Mouse (Mus musculus) urinary bladder, postnatal 4 days (tissue): ENCODE measurements around the gene Taar1.

Experiments
- DNase-seq, 2 experiments: peaks; one replicate each; pipeline ENCODE4 v3.0.0; 2021 to 2022; ENCODE audit warnings: low spot score in 2 of 2

Gene Taar1

GRCm38 (mm10) chr10:23920056-23920455 is at the start of gene Taar1:
Taar1 (plus strand) TSS chr10:23920356.
- DNase-seq: no peak

DNA sequence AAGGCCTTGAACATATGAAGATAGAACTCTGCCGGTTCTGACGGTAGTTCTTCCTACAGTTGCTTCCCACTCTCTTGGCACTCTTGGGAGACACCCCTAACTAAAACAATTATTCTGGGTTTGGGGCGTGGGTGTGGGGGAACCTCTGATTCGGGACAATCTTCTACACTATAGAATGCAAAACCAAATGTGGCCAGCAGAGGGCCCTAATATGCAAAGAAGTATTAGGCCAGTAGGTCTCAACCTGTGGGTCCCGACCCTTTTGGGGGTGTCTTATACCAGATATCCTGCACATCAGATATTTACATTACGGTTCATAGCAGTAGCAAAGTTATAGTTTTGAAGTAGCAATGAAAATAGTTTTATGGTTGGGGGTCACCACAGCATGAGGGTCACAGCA is 39.5 kb upstream of the Taar1 start:
- no peak for DNase-seq

GRCm38 (mm10) chr10:23884910-23885309 is 35.2 kb upstream of the Taar1 start:
- no peak for DNase-seq

GRCm38 (mm10) chr10:23886060-23886459 is 34.1 kb upstream of the Taar1 start:
- DNase-seq: no peak

DNA sequence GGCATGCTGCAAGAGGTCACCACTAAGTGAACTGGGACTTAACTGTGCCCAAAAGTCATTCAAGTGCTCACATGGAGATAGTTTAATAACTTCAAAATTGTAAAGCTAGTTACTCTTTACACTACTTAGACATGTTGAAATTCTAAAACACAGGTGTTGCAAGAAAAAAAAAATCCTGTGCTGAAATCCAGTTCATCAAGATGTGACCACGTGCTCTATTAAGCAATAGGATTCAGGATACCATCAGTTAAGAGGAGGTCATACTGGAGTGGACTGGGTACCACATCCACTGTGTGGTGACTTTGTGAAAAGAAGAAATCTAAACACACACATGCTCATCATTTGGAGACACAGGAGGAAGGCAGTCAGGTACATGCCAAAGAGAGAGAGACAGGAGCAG is 27.2 kb upstream of the Taar1 start:
- DNase-seq: no peak

GRCm38 (mm10) chr10:23894601-23895349 is 25.4 kb upstream of the Taar1 start, which contains the start of gene Vnn1:
Vnn1 (plus strand) TSS chr10:23894688.
- DNase-seq: no peak

- no peak for DNase-seq
These were observed 24.8 kb upstream of the Taar1 start for GRCm38 (mm10) chr10:23895376-23895775.

DNA sequence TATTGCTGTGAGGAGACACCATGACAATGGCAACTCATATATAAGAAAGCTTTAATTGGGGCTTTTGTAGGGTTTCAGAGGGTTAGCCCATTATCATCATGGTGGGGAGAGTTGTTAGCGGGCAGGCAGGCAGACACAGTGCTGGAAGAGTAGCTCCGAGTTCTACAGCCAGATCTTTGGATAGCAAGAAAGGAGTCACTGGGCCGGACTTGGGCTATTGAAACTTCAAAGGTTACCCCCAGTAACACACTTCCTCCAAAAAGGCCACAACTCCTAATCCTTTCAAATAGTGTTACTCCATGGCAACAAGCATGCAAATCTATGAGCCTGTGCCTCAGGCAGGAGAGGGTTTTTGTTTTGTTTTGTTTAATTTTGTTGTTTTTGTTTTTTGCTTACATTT is 19.0 kb upstream of the Taar1 start:
- DNase-seq: no peak

DNA sequence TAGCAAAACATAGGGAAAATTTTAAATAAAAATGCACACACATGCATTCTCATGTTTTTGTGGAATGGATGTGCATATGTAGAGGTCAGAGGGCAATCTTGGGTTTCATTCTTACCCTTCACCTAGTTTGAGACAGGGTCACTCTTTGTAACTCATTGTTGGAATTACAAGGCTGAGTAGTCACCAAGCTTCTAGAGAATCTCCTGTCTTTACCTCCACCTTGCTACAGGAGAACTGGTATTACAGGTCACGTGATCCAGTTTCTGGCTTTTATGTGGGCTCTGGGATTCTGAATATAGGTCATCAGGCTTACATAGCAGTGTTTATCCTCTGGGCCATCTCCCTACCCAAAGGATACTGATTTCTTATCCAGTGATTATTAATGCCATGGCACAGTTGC is 14.5 kb upstream of the Taar1 start:
- DNase-seq: no peak

GRCm38 (mm10) chr10:23922468-23922867 is 2.3 kb downstream of the Taar1 start:
- DNase-seq: no peak

DNA sequence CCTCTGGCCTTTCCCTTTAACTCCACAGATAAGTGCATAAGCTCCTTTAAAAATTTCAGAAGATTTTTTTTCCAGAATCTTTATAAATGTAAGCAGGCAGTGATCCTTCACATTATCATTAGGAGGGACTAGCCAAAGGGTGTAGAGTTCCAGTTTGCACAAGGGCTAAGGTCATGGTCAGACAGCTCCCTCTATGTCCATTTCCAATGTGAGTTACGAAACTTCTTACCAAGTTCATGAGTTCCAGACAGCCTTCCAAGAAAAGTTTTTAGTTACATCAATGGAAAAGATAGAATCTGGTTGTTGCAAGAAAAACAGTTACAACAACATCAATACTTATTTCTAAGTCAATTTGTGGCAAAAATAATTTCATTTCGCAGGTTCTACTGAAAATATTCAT is 3.8 kb downstream of the Taar1 start:
- no peak for DNase-seq

GRCm38 (mm10) chr10:23937613-23938012 is 17.5 kb downstream of the Taar1 start:
- no peak for DNase-seq

- DNase-seq: no peak
These were observed 18.2 kb downstream of the Taar1 start, which contains the start of gene Taar2 for GRCm38 (mm10) chr10:23938312-23938711. Taar2 (plus strand) TSS chr10:23938572.

DNA sequence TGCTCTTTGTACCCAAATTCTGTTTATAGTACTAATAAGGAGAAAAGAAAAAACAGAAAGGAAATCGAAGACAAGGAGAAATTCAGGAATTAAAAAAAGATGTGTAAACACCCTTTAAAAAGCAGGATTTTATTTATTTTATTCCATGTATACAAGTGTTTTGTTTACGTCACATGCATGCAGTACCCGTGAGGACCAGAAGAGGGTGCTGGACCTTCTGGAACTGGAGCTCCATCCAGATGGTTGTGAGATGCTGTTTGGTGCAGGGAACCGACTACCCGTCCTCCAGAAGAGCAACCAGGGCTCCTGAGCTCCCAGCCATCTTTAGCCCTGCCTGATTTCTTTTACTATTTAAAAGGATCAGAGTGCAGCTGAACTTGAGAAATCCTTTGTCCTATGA is 22.3 kb downstream of the Taar1 start:
- no peak for DNase-seq

DNA sequence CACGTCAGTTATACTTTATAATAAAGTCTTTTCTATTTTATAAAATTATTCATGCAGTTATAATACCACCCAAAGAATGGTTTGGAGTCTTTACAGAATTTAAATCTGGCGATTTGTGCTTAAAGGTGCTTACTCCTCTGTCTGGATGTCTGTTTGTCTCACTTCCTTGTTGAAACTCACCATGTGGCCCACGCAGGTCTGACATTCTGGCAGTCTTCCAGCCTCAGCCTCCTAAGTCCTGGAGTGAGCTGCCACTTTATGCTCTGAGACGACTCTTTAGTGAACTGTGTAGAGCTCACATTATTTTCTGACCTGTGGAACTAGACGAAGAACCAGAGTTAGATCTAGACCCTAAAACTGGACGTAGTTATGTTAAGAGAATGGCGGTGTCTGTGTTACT is 27.9 kb downstream of the Taar1 start:
- no peak for DNase-seq

DNA sequence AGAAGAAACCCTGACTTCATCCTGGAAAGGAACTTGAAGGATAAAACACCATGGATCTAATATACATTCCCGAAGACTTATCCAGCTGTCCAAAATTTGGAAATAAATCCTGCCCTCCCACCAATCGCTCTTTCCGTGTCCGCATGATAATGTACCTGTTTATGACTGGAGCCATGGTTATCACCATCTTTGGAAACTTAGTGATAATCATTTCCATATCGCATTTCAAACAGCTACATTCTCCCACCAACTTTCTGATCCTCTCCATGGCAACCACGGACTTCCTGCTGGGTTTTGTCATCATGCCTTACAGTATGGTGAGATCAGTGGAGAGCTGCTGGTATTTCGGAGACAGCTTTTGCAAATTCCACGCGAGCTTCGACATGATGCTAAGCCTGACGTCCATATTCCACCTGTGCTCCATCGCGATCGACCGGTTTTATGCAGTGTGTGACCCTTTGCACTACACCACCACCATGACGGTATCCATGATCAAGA is 29.4 kb downstream of the Taar1 start, which contains the start of gene Taar3:
Gene Taar3 (plus strand): TSS at position 51 of the 498 bp plus-strand sequence.
- no peak for DNase-seq

DNA sequence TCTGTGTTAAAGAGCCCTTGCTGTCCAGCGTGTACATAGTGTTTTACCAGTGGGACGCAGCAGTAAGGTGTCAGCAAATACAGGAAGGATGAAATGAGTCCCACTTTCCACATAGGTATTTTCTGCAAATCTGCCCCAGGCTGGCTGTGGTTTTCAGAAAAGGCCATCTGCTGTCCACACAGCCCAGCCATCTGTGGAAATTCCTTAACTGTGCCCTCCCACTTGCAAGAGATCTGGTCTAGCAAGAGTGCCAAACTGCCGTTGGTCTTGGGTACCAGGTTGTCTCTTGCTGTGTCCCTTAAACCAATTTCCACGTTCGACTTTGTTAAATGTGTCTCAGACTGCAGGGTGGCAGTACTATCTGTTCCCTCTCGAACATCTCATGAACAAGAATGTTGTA is 31.6 kb downstream of the Taar1 start:
- DNase-seq: no peak

DNA sequence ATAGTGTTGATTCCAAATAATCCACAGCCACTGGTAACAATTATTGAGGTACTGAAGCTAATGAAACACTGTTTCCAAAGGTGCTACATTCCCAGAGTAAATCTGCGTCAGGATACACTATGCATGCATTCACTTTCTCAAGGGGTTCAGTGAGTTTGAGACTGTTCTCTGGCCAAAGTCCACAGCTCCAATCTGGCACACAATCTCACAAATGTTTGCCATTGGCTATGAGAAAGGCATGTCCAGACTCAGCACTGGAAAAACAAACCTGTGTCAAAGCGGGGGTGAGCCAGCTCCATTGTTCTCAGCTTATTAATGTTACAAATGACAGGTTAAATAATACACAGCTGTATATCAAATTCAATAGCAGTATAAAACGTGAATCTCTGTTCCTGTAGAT is 38.9 kb downstream of the Taar1 start:
- DNase-seq: no peak

DNA sequence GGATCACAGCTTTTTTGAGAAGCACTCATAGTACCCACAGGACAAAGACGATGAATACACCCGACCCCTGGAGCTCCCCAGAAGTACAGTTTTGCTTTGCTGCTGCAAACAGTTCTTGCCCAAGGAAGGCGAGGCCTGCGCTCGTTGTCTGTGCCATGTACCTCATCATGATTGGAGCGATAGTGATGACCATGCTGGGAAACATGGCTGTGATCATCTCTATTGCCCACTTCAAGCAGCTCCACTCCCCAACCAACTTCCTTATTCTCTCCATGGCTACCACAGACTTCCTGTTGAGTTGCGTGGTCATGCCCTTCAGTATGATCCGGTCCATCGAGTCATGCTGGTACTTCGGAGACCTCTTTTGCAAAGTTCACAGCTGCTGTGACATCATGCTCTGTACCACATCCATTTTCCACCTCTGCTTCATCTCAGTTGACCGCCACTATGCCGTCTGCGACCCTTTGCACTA is 40.3 kb downstream of the Taar1 start, which contains the start of gene Taar4:
Gene Taar4 (plus strand): TSS at position 51 of the 472 bp plus-strand sequence.
- no peak for DNase-seq

DNA sequence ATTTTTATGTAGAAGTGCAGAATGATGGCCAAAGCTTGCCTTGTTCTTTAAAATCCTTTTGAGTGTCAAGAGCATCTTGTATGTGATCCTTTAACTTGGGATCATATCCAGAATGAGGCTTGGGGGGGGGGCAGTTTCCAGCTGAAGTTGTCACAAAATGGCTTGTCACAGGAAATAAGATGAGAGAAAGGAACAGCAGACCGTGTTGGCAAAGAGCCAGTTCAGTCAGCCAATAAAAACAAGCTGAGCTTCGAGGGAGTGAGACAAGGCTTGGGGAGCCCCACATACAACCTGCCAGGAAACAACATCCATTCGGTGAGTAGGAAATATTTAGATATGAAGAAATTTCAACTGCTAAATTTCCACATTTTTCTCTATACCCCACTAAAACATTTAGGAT is 43.3 kb downstream of the Taar1 start:
- no peak for DNase-seq

GRCm38 (mm10) chr10:23964921-23965610 is 44.9 kb downstream of the Taar1 start:
- DNase-seq: no peak

DNA sequence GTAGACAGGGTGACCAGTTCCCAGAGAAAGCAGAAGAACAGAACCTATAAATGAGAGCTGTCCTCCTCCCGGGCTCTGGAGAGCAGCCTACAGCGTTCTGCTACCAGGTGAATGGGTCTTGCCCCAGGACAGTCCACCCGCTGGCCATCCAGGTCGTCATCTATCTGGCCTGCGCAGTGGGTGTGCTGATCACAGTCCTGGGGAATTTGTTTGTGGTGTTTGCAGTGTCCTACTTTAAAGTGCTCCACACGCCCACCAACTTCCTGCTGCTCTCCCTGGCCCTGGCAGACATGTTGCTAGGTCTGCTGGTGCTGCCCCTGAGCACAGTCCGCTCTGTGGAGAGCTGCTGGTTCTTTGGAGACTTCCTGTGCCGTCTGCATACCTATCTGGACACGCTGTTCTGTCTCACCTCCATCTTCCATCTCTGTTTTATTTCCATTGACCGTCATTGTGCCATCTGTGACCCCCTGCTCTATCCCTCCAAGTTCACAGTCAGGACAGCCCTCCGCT is 50.6 kb downstream of the Taar1 start, which contains the start of gene Taar5:
Gene Taar5 (plus strand): TSS at position 51 of the 510 bp plus-strand sequence.
- no peak for DNase-seq
